Mouse (Mus musculus): ENCODE measurements around the gene Plscr2. TPM values are rescaled to one million over a fixed set of nuclear protein-coding genes. Genes with fewer than 3 reads are reported as not detected.

Plscr2 gene
- 1.3 TPM in 2 replicates for polyA plus RNA-seq (2015; fragmentation: Nextera tagmentation; extraction: Ambion mirVana)

DNA sequence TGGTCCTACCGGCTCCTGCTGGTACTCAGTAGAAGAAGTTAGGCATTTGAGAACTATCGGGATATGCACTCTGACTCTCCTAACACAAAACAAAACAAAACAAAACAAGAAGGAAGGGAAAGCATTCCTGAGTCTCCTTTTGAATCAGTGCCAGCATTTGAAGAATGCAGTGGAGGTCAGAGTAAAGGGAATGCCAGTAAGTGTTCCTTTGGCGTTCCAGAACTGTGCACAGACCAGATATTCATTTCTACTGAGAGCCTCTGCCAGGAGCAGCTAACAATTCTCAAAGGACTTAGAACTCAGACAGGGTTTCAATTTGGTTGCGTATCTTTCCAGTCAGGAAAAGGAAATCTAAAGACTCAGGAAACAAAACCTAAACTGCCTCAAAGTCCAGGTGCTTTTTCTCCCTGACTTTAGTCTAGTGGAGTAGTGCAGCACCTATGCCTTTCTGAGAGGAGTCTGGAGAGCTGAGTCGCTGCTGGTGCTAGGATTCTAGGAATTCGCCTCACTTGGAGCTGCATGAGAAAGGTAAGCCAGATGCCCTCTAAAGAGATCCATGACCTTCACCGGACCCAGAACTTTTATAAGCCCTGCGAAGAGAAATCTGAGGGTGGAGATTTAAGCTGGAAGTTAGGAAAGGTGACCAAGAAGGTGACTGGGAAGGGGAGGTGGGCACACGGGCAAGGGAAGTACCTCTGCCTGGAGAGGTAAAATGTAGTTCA, at the start of gene Plscr2:
Gene Plscr2, plus strand, starts transcription at position 117 of the 722 bp plus-strand sequence.
- 65% methylated on average over 9 of the region's 9 CpGs for WGBS
- Histone ChIP-seq H3K36me3 (peaks cover 3% of the 10 kb centered on the region; the same call in 1 of the 2 replicates), H3K4me1 (replicated peaks) (peaks cover 14% of the 10 kb centered on the region; the same call in 1 of the 2 replicates), H3K9ac (no peak within 1 kb of the TSS), H3K27me3 (replicated peaks) (no peaks in the 10 kb centered on the region), H3K4me2 (replicated peaks) (no peak within 1 kb of the TSS), H3K4me3 (replicated peaks) (no peak within 1 kb of the TSS), H3K27ac (peak within 1 kb of the TSS; percentile 19; the same call in 1 of the 2 replicates), H3K9me3 (no peaks in the 10 kb centered on the region)
- no peak for ATAC-seq

- no peaks in the 10 kb centered on the region for H3K27me3 ChIP-seq (replicated peaks)
- H3K4me1 ChIP-seq (replicated peaks), result no peaks in the 10 kb centered on the region
- H3K9me3 ChIP-seq, result no peaks in the 10 kb centered on the region
- no peak overlapping the region for H3K4me2 ChIP-seq (replicated peaks)
- no peaks in the 10 kb centered on the region for H3K36me3 ChIP-seq
- no peak overlapping the region for H3K4me3 ChIP-seq (replicated peaks)
- H3K9ac ChIP-seq, result no peak overlapping the region
- no peak overlapping the region for H3K27ac ChIP-seq
- no peak for ATAC-seq
- WGBS, result 52% methylated on average over 3 of the region's 3 CpGs
Observed at GRCm38 (mm10) chr9:92226127-92226655, 49.2 kb upstream of the Plscr2 start.

GRCm38 (mm10) chr9:92226795-92227194, 48.6 kb upstream of the Plscr2 start:
- Histone ChIP-seq H3K9ac (no peak overlapping the region), H3K4me1 (replicated peaks) (no peaks in the 10 kb centered on the region), H3K27ac (no peak overlapping the region), H3K4me2 (replicated peaks) (no peak overlapping the region), H3K27me3 (replicated peaks) (no peaks in the 10 kb centered on the region), H3K9me3 (no peaks in the 10 kb centered on the region), H3K4me3 (replicated peaks) (no peak overlapping the region), H3K36me3 (no peaks in the 10 kb centered on the region)
- 83% methylated on average over 3 of the region's 3 CpGs for WGBS
- ATAC-seq, result no peak

- Histone ChIP-seq H3K4me3 (replicated peaks) (no peak overlapping the region), H3K36me3 (no peaks in the 10 kb centered on the region), H3K27me3 (replicated peaks) (no peaks in the 10 kb centered on the region), H3K9me3 (no peaks in the 10 kb centered on the region), H3K9ac (no peak overlapping the region), H3K27ac (peak overlapping the region; percentile 36), H3K4me1 (replicated peaks) (no peaks in the 10 kb centered on the region), H3K4me2 (replicated peaks) (no peak overlapping the region)
- 73% methylated on average over 16 of the region's 16 CpGs for WGBS
- peak; percentile 84 for ATAC-seq
Observed at GRCm38 (mm10) chr9:92228867-92229832, 46.3 kb upstream of the Plscr2 start.

- H3K4me1 ChIP-seq (replicated peaks), result no peaks in the 10 kb centered on the region
- no peaks in the 10 kb centered on the region for H3K9me3 ChIP-seq
- ATAC-seq, result peak; percentile 81
- no peak overlapping the region for H3K4me2 ChIP-seq (replicated peaks)
- no peaks in the 10 kb centered on the region for H3K36me3 ChIP-seq
- WGBS, result 33% methylated on average over 2 of the region's 2 CpGs
- H3K9ac ChIP-seq, result no peak overlapping the region
- peak overlapping the region; percentile 36; the same call in 1 of the 2 replicates for H3K27ac ChIP-seq
- H3K4me3 ChIP-seq (replicated peaks), result no peak overlapping the region
- no peaks in the 10 kb centered on the region for H3K27me3 ChIP-seq (replicated peaks)
Observed at GRCm38 (mm10) chr9:92229833-92230205, 45.6 kb upstream of the Plscr2 start.

DNA sequence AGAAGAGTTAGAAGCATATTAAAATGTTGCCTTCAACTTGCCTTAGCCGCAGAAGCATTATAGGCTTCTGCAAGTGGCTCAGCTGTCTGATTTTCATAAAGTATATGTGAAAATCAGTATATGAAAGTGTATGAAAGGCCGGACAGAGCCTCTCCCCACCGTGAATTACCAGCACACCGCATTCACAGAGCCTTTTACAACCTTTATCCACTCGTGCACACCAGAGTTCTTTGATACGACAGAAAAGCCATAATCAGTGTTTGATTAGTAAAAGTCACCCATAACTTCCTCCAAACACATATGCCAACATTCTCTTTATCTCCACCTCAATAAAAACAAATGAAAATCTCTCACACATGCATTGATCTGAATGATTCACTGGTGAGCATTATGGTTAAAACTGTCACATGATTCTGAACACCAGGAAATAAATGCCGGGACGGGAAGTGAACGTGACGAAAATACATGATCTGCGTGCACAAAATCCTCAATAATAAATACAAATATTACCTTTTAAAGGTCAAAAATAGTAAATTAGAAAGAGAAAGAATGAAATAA, 40.4 kb upstream of the Plscr2 start:
- H3K27me3 ChIP-seq (replicated peaks), result no peaks in the 10 kb centered on the region
- H3K4me2 ChIP-seq (replicated peaks), result no peak overlapping the region
- H3K9ac ChIP-seq, result no peak overlapping the region
- no peak overlapping the region for H3K4me3 ChIP-seq (replicated peaks)
- 70% methylated on average over 11 of the region's 11 CpGs for WGBS
- H3K27ac ChIP-seq, result peak overlapping the region; percentile 27; the same call in 1 of the 2 replicates
- H3K9me3 ChIP-seq, result no peaks in the 10 kb centered on the region
- H3K36me3 ChIP-seq, result no peaks in the 10 kb centered on the region
- H3K4me1 ChIP-seq (replicated peaks), result no peaks in the 10 kb centered on the region
- ATAC-seq, result peak; percentile 67

- Histone ChIP-seq H3K27me3 (replicated peaks) (no peaks in the 10 kb centered on the region), H3K9ac (no peak overlapping the region), H3K9me3 (no peaks in the 10 kb centered on the region), H3K4me3 (replicated peaks) (no peak overlapping the region), H3K36me3 (no peaks in the 10 kb centered on the region), H3K4me1 (replicated peaks) (no peaks in the 10 kb centered on the region), H3K4me2 (replicated peaks) (no peak overlapping the region), H3K27ac (no peak overlapping the region)
- WGBS, result 77% methylated on average over 7 of the region's 7 CpGs
- no peak for ATAC-seq
Observed at GRCm38 (mm10) chr9:92248773-92249446, 26.5 kb upstream of the Plscr2 start.

DNA sequence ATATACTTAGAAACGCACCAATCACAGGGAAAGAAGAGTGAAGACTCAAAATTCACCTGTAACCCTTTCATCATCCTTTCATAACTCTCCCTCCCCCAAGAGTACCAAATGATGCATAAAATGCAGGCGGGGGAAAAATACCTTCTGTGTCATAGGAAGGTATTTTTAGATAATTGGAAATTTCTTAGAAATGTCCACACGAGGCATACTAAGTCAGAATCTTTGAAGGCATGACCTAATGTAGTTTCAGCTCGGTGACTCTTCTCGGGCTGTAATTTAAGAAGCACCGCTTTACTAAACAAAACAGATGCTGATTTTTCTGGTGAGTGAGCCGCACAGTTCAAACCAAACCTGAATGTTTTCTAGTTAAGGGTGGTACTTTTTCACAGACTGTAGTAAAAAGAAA, 26.0 kb upstream of the Plscr2 start, which contains the start of gene Plscr1:
Gene Plscr1, plus strand, starts transcription at position 304 of the 406 bp plus-strand sequence.
- Histone ChIP-seq H3K27ac (peak within 1 kb of the TSS; percentile 97), H3K4me3 (replicated peaks) (peak within 1 kb of the TSS; percentile 62), H3K27me3 (replicated peaks) (no peaks in the 10 kb centered on the region), H3K9me3 (no peaks in the 10 kb centered on the region), H3K36me3 (no peaks in the 10 kb centered on the region), H3K4me1 (replicated peaks) (no peaks in the 10 kb centered on the region), H3K9ac (peak within 1 kb of the TSS; percentile 68), H3K4me2 (replicated peaks) (peak within 1 kb of the TSS; percentile 74)
- ATAC-seq, result peak; percentile 6; the same call in 1 of the 2 replicates
- 39% methylated on average over 7 of the region's 7 CpGs for WGBS

DNA sequence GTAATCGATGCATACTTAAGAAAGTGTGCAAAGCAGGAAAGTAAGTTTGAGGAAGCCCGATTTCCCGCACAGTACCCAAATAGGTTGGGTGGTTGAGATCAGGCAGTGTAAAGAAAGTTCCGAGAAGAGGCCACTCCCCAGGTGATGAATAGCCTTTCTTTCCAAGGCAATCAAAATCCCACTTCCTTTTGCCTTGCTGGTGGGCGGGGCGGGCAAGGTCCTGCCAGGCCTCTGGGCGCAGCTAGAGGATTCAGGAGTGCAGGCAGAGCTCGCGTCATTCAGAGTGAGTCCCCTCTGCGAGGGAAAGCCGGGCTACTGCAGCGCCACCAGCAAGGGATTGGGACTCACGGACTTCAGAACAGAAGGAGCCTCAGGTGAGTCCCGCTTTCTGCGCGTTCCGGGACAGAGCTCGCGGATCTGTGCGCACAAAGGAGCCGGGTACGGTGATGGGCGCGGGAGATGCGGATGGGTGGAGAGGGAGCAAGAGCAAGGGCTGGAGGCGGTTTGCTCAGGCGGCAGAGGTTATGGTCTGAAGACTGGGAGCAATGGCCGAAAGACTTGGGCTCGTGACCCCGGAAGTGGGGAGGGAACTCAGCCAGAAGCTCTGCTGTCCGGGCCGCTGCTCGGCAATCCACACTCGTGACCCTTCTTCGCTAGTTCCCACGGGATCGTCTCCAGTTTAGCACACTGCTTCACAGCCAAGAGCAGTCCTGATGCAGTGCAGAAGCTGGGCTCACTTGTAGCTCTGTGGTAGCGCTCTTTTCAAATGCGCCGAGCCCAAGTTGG, 25.2 kb upstream of the Plscr2 start:
- no peaks in the 10 kb centered on the region for H3K9me3 ChIP-seq
- ATAC-seq, result peak; percentile 98
- H3K4me2 ChIP-seq (replicated peaks), result peak overlapping the region; percentile 74
- H3K9ac ChIP-seq, result peak overlapping the region; percentile 68
- H3K4me3 ChIP-seq (replicated peaks), result peak overlapping the region; percentile 62
- under 1% methylated on average over 40 of the region's 40 CpGs for WGBS
- no peaks in the 10 kb centered on the region for H3K36me3 ChIP-seq
- H3K4me1 ChIP-seq (replicated peaks), result 0 out of 2 replicates have a peak, but pooled peaks cover 3% of the 10 kb centered on the region
- H3K27ac ChIP-seq, result peak overlapping the region; percentile 97
- H3K27me3 ChIP-seq (replicated peaks), result no peaks in the 10 kb centered on the region

DNA sequence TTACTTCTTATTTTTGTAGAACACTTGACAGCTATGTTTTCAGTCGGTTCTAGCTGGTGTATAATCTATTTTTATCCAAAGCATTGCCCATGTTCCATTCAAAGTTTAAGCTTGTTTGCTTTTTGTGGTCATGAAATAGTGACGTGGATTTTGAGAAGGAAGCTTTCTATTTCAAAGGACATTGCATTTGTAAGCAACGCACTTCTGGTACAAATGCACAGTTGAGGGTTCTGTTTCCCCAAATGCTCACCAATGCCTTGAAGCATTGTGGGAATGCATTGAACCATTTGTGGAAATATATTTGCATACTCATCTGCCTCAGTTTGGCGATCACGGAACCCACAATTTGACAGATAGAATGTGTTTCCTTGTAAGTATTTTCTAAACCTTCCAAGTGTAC, 22.7 kb upstream of the Plscr2 start:
- H3K4me2 ChIP-seq (replicated peaks), result no peak overlapping the region
- 0 out of 2 replicates have a peak, but pooled peaks cover 3% of the 10 kb centered on the region for H3K4me1 ChIP-seq (replicated peaks)
- no peak overlapping the region for H3K4me3 ChIP-seq (replicated peaks)
- no peaks in the 10 kb centered on the region for H3K27me3 ChIP-seq (replicated peaks)
- H3K9me3 ChIP-seq, result no peaks in the 10 kb centered on the region
- H3K27ac ChIP-seq, result no peak overlapping the region
- 81% methylated on average over 5 of the region's 5 CpGs for WGBS
- H3K9ac ChIP-seq, result no peak overlapping the region
- no peak for ATAC-seq
- H3K36me3 ChIP-seq, result no peaks in the 10 kb centered on the region
